Mouse (Mus musculus): ENCODE results near the gene Rffl.
A peak's percentile ranks its signal among the peaks of the same experiment; 100 is the strongest.
"Not testable (repeated sequence)": the region's sequence is repeated elsewhere in the genome, so short reads cannot be mapped to it uniquely, and the experiment has no call there.

Rffl gene

GRCm38 (mm10) chr11:82844771-82845414 lies 26.1 kb downstream of the Rffl start:
- no peak for DNase-seq

GRCm38 (mm10) chr11:82838511-82838910 lies 32.5 kb downstream of the Rffl start:
- DNase-seq: no peak

GRCm38 (mm10) chr11:82837848-82838247 lies 33.2 kb downstream of the Rffl start:
- no peak for DNase-seq

GRCm38 (mm10) chr11:82837192-82837591 lies 33.8 kb downstream of the Rffl start:
- DNase-seq: no peak

- DNase-seq: no peak
Measured at GRCm38 (mm10) chr11:82835616-82836432, 35.2 kb downstream of the Rffl start.

- DNase-seq: not testable (repeated sequence)
Measured at GRCm38 (mm10) chr11:82834359-82834758, 36.7 kb downstream of the Rffl start.

- DNase-seq: no peak
Measured at GRCm38 (mm10) chr11:82833929-82834328, 37.1 kb downstream of the Rffl start.

- DNase-seq: not testable (repeated sequence)
Measured at GRCm38 (mm10) chr11:82832402-82832801, 38.6 kb downstream of the Rffl start.

- no peak for DNase-seq
Measured at GRCm38 (mm10) chr11:82831008-82831893, 39.8 kb downstream of the Rffl start.

GRCm38 (mm10) chr11:82826818-82827217 lies 44.2 kb downstream of the Rffl start:
- no peak for DNase-seq

GRCm38 (mm10) chr11:82820788-82821456 lies 50.1 kb downstream of the Rffl start:
- no peak for DNase-seq

GRCm38 (mm10) chr11:82819350-82819749 lies 51.7 kb downstream of the Rffl start:
- peak; percentile 47 for DNase-seq

- DNase-seq: no peak
Measured at GRCm38 (mm10) chr11:82808485-82808884, 62.5 kb downstream of the Rffl start.

- DNase-seq: no peak
Measured at GRCm38 (mm10) chr11:82807370-82807769, 63.6 kb downstream of the Rffl start.

GRCm38 (mm10) chr11:82806656-82807055 lies 64.4 kb downstream of the Rffl start:
- no peak for DNase-seq

- no peak for DNase-seq
Measured at GRCm38 (mm10) chr11:82783453-82783852, 87.6 kb downstream of the Rffl start.

- DNase-seq: no peak
Measured at GRCm38 (mm10) chr11:82782197-82782596, 88.8 kb downstream of the Rffl start.

GRCm38 (mm10) chr11:82780983-82781903 lies 89.8 kb downstream of the Rffl start, which contains the start of gene Lig3:
Gene Lig3, plus strand, starts transcription at chr11:82781108.
- peak; percentile 95 for DNase-seq

GRCm38 (mm10) chr11:82780134-82780533 lies 90.9 kb downstream of the Rffl start:
- DNase-seq: no peak

GRCm38 (mm10) chr11:82764438-82764924 lies 106.5 kb downstream of the Rffl start:
- DNase-seq: no peak

GRCm38 (mm10) chr11:82763742-82764437 lies 107.1 kb downstream of the Rffl start, which contains the start of the genes Cct6b and Zfp830:
Gene Cct6b, minus strand, starts transcription at chr11:82764321.
Gene Zfp830, plus strand, starts transcription at chr11:82764345.
- DNase-seq: peak; percentile 97

All from right cerebral cortex, postnatal 4 days (tissue).